Mouse (Mus musculus): ENCODE results near the gene Utp14a. TPM values are rescaled to one million over a fixed set of nuclear protein-coding genes. Genes with fewer than 3 reads are reported as not detected.
A peak's percentile ranks its signal among the peaks of the same experiment; 100 is the strongest.
"Not testable (repeated sequence)": the region's sequence is repeated elsewhere in the genome, so short reads cannot be mapped to it uniquely, and the experiment has no call there.

Utp14a gene
- polyA plus RNA-seq (2014; fragmentation: Nextera tagmentation; extraction: Ambion mirVana), result 17.2 and 17.4 TPM in 2 replicates

DNA sequence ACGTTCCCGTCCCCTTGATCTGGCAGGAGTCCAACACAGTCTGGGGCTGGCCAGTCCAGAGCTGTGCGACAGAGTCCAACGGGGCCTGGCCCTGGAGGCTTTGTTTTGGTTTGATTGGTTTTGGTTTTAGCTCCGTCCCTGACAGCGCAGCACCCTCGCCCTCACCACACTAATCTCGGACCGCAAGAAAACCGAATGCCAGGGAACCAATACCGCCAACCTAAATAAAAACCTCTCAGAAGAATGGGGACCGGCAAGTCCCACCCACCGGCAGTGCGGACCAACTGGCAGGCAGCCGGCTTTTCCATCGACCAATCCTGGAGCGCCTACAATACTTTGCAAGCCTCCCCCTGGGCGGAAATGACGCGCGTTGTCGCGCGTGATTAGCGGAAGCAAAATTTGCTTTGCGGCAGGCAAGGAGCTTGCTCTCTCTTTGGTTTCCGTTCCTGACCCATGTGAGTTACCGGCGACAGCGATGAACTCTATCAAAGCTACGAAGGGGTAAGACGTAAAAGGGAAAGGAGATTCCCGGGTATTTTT, at the start of gene Utp14a:
TSS of gene Utp14a (plus strand) at position 395 of the 540 bp plus-strand sequence.
- H3K9ac ChIP-seq (ENCODE audit: low read depth, low read length), result peak within 1 kb of the TSS; percentile 60
- no peaks in the 10 kb centered on the region for H3K4me1 ChIP-seq (ENCODE audit: control insufficient read depth, insufficient read depth, low read length)
- no peaks in the 10 kb centered on the region for H3K9me3 ChIP-seq (ENCODE audit: control insufficient read depth, low read length)
- peak within 1 kb of the TSS; percentile 64 for H3K4me2 ChIP-seq (ENCODE audit: low read depth, low read length)
- no peaks in the 10 kb centered on the region for H3K27me3 ChIP-seq (replicated peaks; ENCODE audit: control insufficient read depth, insufficient read depth, low read length)
- peak; percentile 99 for ATAC-seq (ENCODE audit: low read depth)
- H3K36me3 ChIP-seq (ENCODE audit: control insufficient read depth, insufficient read depth, low read length), result 0 out of 2 replicates have a peak, but pooled peaks cover 5% of the 10 kb centered on the region
- peak within 1 kb of the TSS; percentile 52 for H3K4me3 ChIP-seq (ENCODE audit: low read depth, low read length)
- peak within 1 kb of the TSS; percentile 80 for H3K27ac ChIP-seq (replicated peaks; ENCODE audit: low read depth, low read length)
- WGBS, result 15% methylated on average over 32 of the region's 33 CpGs
- peak; percentile 98 for DNase-seq (ENCODE audit: low spot score)

GRCm38 (mm10) chrX:48207761-48208487, 48.7 kb upstream of the Utp14a start:
- DNase-seq (ENCODE audit: low spot score), result peak; percentile 38
- ATAC-seq (ENCODE audit: low read depth), result peak; percentile 84
- H3K9me3 ChIP-seq (ENCODE audit: control insufficient read depth, low read length), result no peaks in the 10 kb centered on the region
- peak overlapping the region; percentile 60 for H3K4me2 ChIP-seq (ENCODE audit: low read depth, low read length)
- H3K4me1 ChIP-seq (ENCODE audit: control insufficient read depth, insufficient read depth, low read length), result no peaks in the 10 kb centered on the region
- 18% methylated on average over 16 of the region's 36 CpGs for WGBS
- H3K4me3 ChIP-seq (ENCODE audit: low read depth, low read length), result peak overlapping the region; percentile 62
- no peaks in the 10 kb centered on the region; the same call in 1 of the 2 replicates for H3K27me3 ChIP-seq (replicated peaks; ENCODE audit: control insufficient read depth, insufficient read depth, low read length)
- H3K9ac ChIP-seq (ENCODE audit: low read depth, low read length), result peak overlapping the region; percentile 64
- H3K36me3 ChIP-seq (ENCODE audit: control insufficient read depth, insufficient read depth, low read length), result no peaks in the 10 kb centered on the region
- peak overlapping the region; percentile 33 for H3K27ac ChIP-seq (replicated peaks; ENCODE audit: low read depth, low read length)

DNA sequence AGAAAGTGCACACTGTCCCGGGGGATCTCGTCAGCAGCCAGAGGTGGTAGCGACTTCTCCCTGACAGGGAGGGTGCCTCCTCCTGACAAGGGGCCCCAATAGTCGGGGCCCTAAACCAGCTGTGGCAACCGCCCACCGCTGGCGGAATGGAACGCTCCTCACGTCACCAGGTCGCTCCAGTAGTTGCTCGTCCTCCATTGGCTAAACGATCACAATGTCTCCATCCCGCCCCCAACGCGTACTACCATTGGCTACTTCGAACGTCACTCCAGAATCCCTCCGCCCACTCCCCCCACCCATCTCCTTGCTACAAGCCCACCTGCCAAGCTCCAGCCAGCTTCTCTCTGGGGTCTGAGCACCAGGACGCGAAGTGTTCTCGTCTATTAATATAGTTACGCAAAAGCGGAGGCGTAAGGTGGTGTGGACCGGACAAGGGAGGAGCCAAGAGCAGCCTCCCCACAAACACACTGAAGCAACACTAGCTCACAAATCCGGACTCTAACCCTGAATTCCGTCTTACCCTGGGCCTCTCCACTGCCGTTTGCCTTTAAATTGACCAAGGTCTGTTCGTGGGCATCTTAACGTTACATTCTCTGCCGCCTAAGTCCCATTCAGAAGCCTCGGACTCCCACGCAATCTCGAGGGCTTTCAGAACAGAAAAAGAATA, 48.0 kb upstream of the Utp14a start, which contains the start of gene Zdhhc9:
TSS of gene Zdhhc9 (minus strand) at position 360 of the 667 bp plus-strand sequence.
- Histone ChIP-seq H3K4me3 (ENCODE audit: low read depth, low read length) (peak within 1 kb of the TSS; percentile 62), H3K4me1 (ENCODE audit: control insufficient read depth, insufficient read depth, low read length) (no peaks in the 10 kb centered on the region), H3K9ac (ENCODE audit: low read depth, low read length) (peak within 1 kb of the TSS; percentile 64), H3K4me2 (ENCODE audit: low read depth, low read length) (peak within 1 kb of the TSS; percentile 60), H3K27ac (replicated peaks; ENCODE audit: low read depth, low read length) (peak within 1 kb of the TSS; percentile 58), H3K27me3 (replicated peaks; ENCODE audit: control insufficient read depth, insufficient read depth, low read length) (no peaks in the 10 kb centered on the region; the same call in 1 of the 2 replicates), H3K36me3 (ENCODE audit: control insufficient read depth, insufficient read depth, low read length) (no peaks in the 10 kb centered on the region), H3K9me3 (ENCODE audit: control insufficient read depth, low read length) (no peaks in the 10 kb centered on the region)
- WGBS, result 28% methylated on average over 24 of the region's 34 CpGs
- ATAC-seq (ENCODE audit: low read depth), result peak; percentile 99
- peak; percentile 94 for DNase-seq (ENCODE audit: low spot score)

DNA sequence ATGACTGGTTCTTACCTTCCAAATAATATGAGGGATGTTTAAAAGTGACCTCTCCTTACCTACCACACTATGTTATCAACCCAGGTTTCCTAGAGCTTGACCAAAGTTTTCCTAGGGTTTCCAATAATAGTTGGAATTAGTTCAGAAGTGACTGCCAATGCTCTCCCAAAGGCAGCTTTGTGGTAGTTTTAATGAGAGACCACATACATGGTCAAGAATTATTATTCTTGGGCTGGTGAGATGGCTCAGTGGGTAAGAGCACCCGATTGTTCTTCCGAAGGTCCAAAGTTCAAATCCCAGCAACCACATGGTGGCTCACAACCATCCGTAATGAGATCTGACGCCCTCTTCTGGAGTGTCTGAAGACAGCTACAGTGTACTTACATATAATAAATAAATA, 46.9 kb upstream of the Utp14a start:
- H3K9me3 ChIP-seq (ENCODE audit: control insufficient read depth, low read length); H3K36me3 ChIP-seq (ENCODE audit: control insufficient read depth, insufficient read depth, low read length); H3K9ac ChIP-seq (ENCODE audit: low read depth, low read length); ATAC-seq (ENCODE audit: low read depth); H3K4me2 ChIP-seq (ENCODE audit: low read depth, low read length); H3K27me3 ChIP-seq (replicated peaks; ENCODE audit: control insufficient read depth, insufficient read depth, low read length); H3K4me1 ChIP-seq (ENCODE audit: control insufficient read depth, insufficient read depth, low read length); H3K4me3 ChIP-seq (ENCODE audit: low read depth, low read length); H3K27ac ChIP-seq (replicated peaks; ENCODE audit: low read depth, low read length); DNase-seq (ENCODE audit: low spot score): not testable (repeated sequence)
- 94% methylated on average over 2 of the region's 4 CpGs for WGBS

DNA sequence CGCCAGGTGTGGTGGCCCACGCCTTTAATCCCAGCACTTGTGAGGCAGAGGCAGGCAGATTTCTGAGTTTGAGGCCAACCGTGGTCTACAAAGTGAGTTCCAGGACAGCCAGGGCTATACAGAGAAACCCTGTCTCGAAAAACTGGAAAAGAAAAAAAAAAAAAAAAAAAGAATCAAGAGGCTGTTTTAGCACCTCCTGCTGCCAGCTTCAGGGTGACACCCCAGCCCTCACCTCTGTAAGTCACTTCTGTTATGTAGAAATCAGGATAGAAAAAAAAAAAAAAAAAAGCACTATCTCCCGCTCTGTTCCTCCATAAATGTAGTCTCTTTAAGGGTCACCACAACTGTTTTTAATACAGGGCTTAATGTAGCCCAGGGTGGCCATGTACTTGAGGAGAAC, 37.2 kb upstream of the Utp14a start:
- H3K9me3 ChIP-seq (ENCODE audit: control insufficient read depth, low read length), result no peaks in the 10 kb centered on the region
- no peak for ATAC-seq (ENCODE audit: low read depth)

GRCm38 (mm10) chrX:48222706-48223105, 34.0 kb upstream of the Utp14a start:
- Histone ChIP-seq H3K9me3 (ENCODE audit: control insufficient read depth, low read length) (no peaks in the 10 kb centered on the region), H3K4me1 (ENCODE audit: control insufficient read depth, insufficient read depth, low read length) (no peaks in the 10 kb centered on the region), H3K9ac (ENCODE audit: low read depth, low read length) (no peak overlapping the region), H3K27ac (replicated peaks; ENCODE audit: low read depth, low read length) (no peak overlapping the region), H3K27me3 (replicated peaks; ENCODE audit: control insufficient read depth, insufficient read depth, low read length) (no peaks in the 10 kb centered on the region), H3K4me2 (ENCODE audit: low read depth, low read length) (no peak overlapping the region), H3K4me3 (ENCODE audit: low read depth, low read length) (no peak overlapping the region), H3K36me3 (ENCODE audit: control insufficient read depth, insufficient read depth, low read length) (no peaks in the 10 kb centered on the region)
- DNase-seq (ENCODE audit: low spot score), result no peak
- no peak for ATAC-seq (ENCODE audit: low read depth)
- 83% methylated on average over 7 of the region's 7 CpGs for WGBS

More for the DNA sequence above, 37.2 kb upstream of the Utp14a start:
- no peaks in the 10 kb centered on the region for H3K36me3 ChIP-seq (ENCODE audit: control insufficient read depth, insufficient read depth, low read length)
- H3K4me1 ChIP-seq (ENCODE audit: control insufficient read depth, insufficient read depth, low read length), result no peaks in the 10 kb centered on the region
- 71% methylated on average over 5 of the region's 5 CpGs for WGBS
- H3K9ac ChIP-seq (ENCODE audit: low read depth, low read length), result no peak overlapping the region
- H3K27me3 ChIP-seq (replicated peaks; ENCODE audit: control insufficient read depth, insufficient read depth, low read length), result no peaks in the 10 kb centered on the region
- H3K27ac ChIP-seq (replicated peaks; ENCODE audit: low read depth, low read length), result no peak overlapping the region
- H3K4me3 ChIP-seq (ENCODE audit: low read depth, low read length), result no peak overlapping the region
- no peak overlapping the region for H3K4me2 ChIP-seq (ENCODE audit: low read depth, low read length)
- DNase-seq (ENCODE audit: low spot score), result no peak

DNA sequence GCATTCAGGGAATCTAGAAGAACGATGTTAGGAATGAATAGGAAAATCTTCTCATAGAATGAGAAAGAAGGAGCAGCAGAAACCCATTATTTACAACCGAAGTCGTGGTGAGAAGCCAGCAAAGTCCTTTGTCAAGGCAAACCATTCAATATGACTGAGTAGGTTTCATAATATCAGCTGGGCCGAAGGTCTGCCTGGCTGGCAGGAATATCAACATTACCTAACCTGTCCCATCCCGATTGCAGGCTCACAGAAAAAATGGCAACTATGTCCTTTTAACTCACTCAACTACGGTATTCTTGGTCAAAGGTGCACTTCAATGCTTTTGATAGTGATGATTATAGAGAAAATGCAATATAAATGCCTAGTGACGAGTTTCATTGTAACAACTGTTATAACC, 30.4 kb upstream of the Utp14a start:
- Histone ChIP-seq H3K9ac (ENCODE audit: low read depth, low read length) (no peak overlapping the region), H3K9me3 (ENCODE audit: control insufficient read depth, low read length) (no peaks in the 10 kb centered on the region), H3K27ac (replicated peaks; ENCODE audit: low read depth, low read length) (no peak overlapping the region), H3K4me2 (ENCODE audit: low read depth, low read length) (no peak overlapping the region), H3K36me3 (ENCODE audit: control insufficient read depth, insufficient read depth, low read length) (no peaks in the 10 kb centered on the region), H3K4me3 (ENCODE audit: low read depth, low read length) (no peak overlapping the region), H3K4me1 (ENCODE audit: control insufficient read depth, insufficient read depth, low read length) (no peaks in the 10 kb centered on the region), H3K27me3 (replicated peaks; ENCODE audit: control insufficient read depth, insufficient read depth, low read length) (no peaks in the 10 kb centered on the region)
- WGBS, result 76% methylated on average over 7 of the region's 7 CpGs
- ATAC-seq (ENCODE audit: low read depth), result no peak
- no peak for DNase-seq (ENCODE audit: low spot score)

- DNase-seq (ENCODE audit: low spot score) (peak; percentile 19), ATAC-seq (ENCODE audit: low read depth) (no peak)
- no peak overlapping the region for H3K27ac ChIP-seq (replicated peaks; ENCODE audit: low read depth, low read length)
- no peak overlapping the region for H3K4me3 ChIP-seq (ENCODE audit: low read depth, low read length)
- 48% methylated on average over 7 of the region's 7 CpGs for WGBS
- no peak overlapping the region for H3K4me2 ChIP-seq (ENCODE audit: low read depth, low read length)
- no peaks in the 10 kb centered on the region for H3K9me3 ChIP-seq (ENCODE audit: control insufficient read depth, low read length)
- no peak overlapping the region for H3K9ac ChIP-seq (ENCODE audit: low read depth, low read length)
- H3K4me1 ChIP-seq (ENCODE audit: control insufficient read depth, insufficient read depth, low read length), result no peaks in the 10 kb centered on the region
- H3K27me3 ChIP-seq (replicated peaks; ENCODE audit: control insufficient read depth, insufficient read depth, low read length), result no peaks in the 10 kb centered on the region
- no peaks in the 10 kb centered on the region for H3K36me3 ChIP-seq (ENCODE audit: control insufficient read depth, insufficient read depth, low read length)
Observed at GRCm38 (mm10) chrX:48234417-48234816, 22.2 kb upstream of the Utp14a start.
